Comparison of ENCODE assay signal across 19 mouse cellular contexts in the genomic region with DNA sequence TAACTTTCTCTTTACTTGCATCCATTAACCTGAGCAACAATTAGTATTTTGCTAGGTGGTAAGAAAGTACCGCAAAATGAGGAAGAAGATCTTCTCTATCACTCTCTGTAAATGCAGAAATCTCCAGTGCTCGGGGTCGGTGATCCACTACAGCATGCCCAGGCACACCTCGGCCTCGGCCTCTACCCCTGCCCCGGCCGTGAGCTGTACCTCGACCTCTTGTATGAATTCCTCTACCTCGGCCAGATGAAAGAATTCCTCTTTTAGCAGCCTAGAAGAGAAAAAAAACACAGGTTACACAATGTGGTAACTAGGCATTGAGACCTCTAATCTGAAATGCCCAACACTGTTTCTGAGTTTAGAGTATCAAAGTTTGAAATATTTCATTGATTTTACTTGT.
"Had no signal": no experiment of that assay in that cellular context is flagged by ENCODE, and none has a peak within 500 bp of the region (broad histone marks: within the 10 kb centered on the region; RNA-seq: fewer than 3 reads in every experiment).

No protein-coding gene starts in this region.

- H3K4me2 ChIP-seq: limb, embryonic 12.5 days; liver, embryonic 13.5 days; lung, embryonic 14.5 days; midbrain, embryonic 11.5 days; neural tube, embryonic 13.5 days; stomach, embryonic 15.5 days had no signal

- ATAC-seq: hindbrain, embryonic 16.5 days; inflammation-experienced regulatory T-cells, adult 6 months; intestine, postnatal 0 days; midbrain, embryonic 16.5 days had no signal

- DNase-seq: layer of hippocampus, adult 9-11 months; liver, embryonic 13.5 days; lung, embryonic 14.5 days; lung, postnatal 10 days; retina, postnatal 1 day; right cerebral cortex, postnatal 4 days; spleen, adult 18-20 months; thymus, adult 2 months; thymus, postnatal 25 days had no signal

- H3K4me1 ChIP-seq: limb, embryonic 12.5 days; liver, embryonic 13.5 days; megakaryocyte, embryonic 14.5 days; neural tube, embryonic 13.5 days; stomach, embryonic 15.5 days had no signal

- H3K9ac ChIP-seq: limb, embryonic 12.5 days; liver, embryonic 13.5 days; lung, embryonic 14.5 days; neural tube, embryonic 13.5 days; stomach, embryonic 15.5 days had no signal

- H3K27ac ChIP-seq: limb, embryonic 12.5 days; liver, embryonic 13.5 days; macrophage; neural tube, embryonic 13.5 days; stomach, embryonic 15.5 days had no signal

- H3K4me3 ChIP-seq: limb, embryonic 12.5 days; liver, embryonic 13.5 days; megakaryocyte, embryonic 14.5 days; neural tube, embryonic 13.5 days; stomach, embryonic 15.5 days had no signal

- H3K27me3 ChIP-seq: limb, embryonic 12.5 days; liver, embryonic 13.5 days; megakaryocyte, embryonic 14.5 days; neural tube, embryonic 13.5 days; stomach, embryonic 15.5 days had no signal

- H3K9me3 ChIP-seq: limb, embryonic 12.5 days; liver, embryonic 13.5 days; megakaryocyte, embryonic 14.5 days; neural tube, embryonic 13.5 days; stomach, embryonic 15.5 days had no signal
